Mouse (Mus musculus) kidney, embryonic 16.5 days (tissue): ENCODE results near the gene Adam23. TPM values are rescaled to one million over a fixed set of nuclear protein-coding genes. Genes with fewer than 3 reads are reported as not detected.

Experiments used
- ATAC-seq: fragments of 200-750 bp; cut with Nextera tagmentation; 2 replicates; pipeline ENCODE4 v1.8.0; 2017; ENCODE audit warnings: moderate TSS enrichment; ENCODE audit not compliant: low FRiP score, low TSS enrichment
- H3K27ac ChIP-seq: fragments of 300-500 bp; sonication (generic); 2 replicates; pipeline ENCODE4 v1.5.1; 2014; ENCODE audit warnings: low read length
- H3K27me3 ChIP-seq: fragments of 300-500 bp; sonication (generic); 2 replicates; pipeline ENCODE4 v1.6.1; 2014; ENCODE audit warnings: low read length, control low read depth, mixed read lengths; ENCODE audit not compliant: insufficient read depth
- H3K36me3 ChIP-seq: fragments of 300-500 bp; sonication (generic); 2 replicates; pipeline ENCODE4 v1.6.1; 2014; ENCODE audit warnings: low read length, control low read depth, mixed read lengths; ENCODE audit not compliant: insufficient read depth
- H3K4me1 ChIP-seq: fragments of 300-500 bp; sonication (generic); 2 replicates; pipeline ENCODE4 v1.6.1; 2014; ENCODE audit warnings: low read length, control low read depth, mixed read lengths; ENCODE audit not compliant: insufficient read depth
- H3K4me2 ChIP-seq: fragments of 300-500 bp; sonication (generic); replicated peaks from 2 replicates; pipeline ENCODE4 v1.6.1; 2014; ENCODE audit warnings: low read depth, low read length
- H3K4me3 ChIP-seq: fragments of 300-500 bp; sonication (generic); 2 replicates; pipeline ENCODE4 v1.5.1; 2014; ENCODE audit warnings: mild to moderate bottlenecking, low read length
- H3K9ac ChIP-seq: fragments of 300-500 bp; sonication (generic); replicated peaks from 2 replicates; pipeline ENCODE4 v1.6.1; 2014; ENCODE audit warnings: low read length
- H3K9me3 ChIP-seq: fragments of 300-500 bp; sonication (generic); 2 replicates; pipeline ENCODE4 v1.6.1; 2016; ENCODE audit warnings: low read length, control low read depth
- WGBS: fragments of 180-500 bp; shearing (Covaris S2); extraction: QIAGEN DNeasy Blood & Tissue Kit; methylation state at CpG from one replicate; pipeline ENCODE4 v1.1.7; 2014; 5-methylcytosine and 5-hydroxymethylcytosine counted together
- polyA plus RNA-seq: library from polyadenylated mRNA; unstranded; fragments of >200 nt; fragmentation: Nextera tagmentation; extraction: Ambion mirVana; gene quantifications from 2 replicates; pipeline ENCODE4 v1.2.1, GENCODE M21; 2015

The Adam23 gene
- polyA plus RNA-seq, 1 experiment from 2014 or later, result 1.6 TPM

- WGBS, result 71% methylated on average over 2 of the region's 2 CpGs
- Histone ChIP-seq H3K27me3 (no peaks in the 10 kb centered on the region), H3K4me2 (no peak overlapping the region), H3K4me1 (peaks cover 8% of the 10 kb centered on the region), H3K27ac (no peak overlapping the region), H3K9ac (no peak overlapping the region), H3K4me3 (no peak overlapping the region), H3K36me3 (no peaks in the 10 kb centered on the region), H3K9me3 (no peaks in the 10 kb centered on the region)
- no peak for ATAC-seq
Measured at GRCm38 (mm10) chr1:63442186-63442585, 3.5 kb upstream of the Adam23 start.

GRCm38 (mm10) chr1:63442616-63443015 is 3.1 kb upstream of the Adam23 start:
- no peaks in the 10 kb centered on the region for H3K36me3 ChIP-seq
- no peak overlapping the region for H3K27ac ChIP-seq

GRCm38 (mm10) chr1:63445149-63445609 is 512 bp upstream of the Adam23 start:
- Histone ChIP-seq H3K27me3 (peaks cover 13% of the 10 kb centered on the region), H3K4me1 (peaks cover 8% of the 10 kb centered on the region), H3K9ac (no peak overlapping the region), H3K27ac (no peak overlapping the region), H3K9me3 (no peaks in the 10 kb centered on the region), H3K4me3 (peak overlapping the region; percentile 68), H3K4me2 (peak overlapping the region; percentile 97), H3K36me3 (no peaks in the 10 kb centered on the region)
- ATAC-seq, result no peak
- 68% methylated on average over 10 of the region's 10 CpGs for WGBS

More at GRCm38 (mm10) chr1:63442616-63443015, 3.1 kb upstream of the Adam23 start:
- Histone ChIP-seq H3K4me3 (no peak overlapping the region), H3K9me3 (no peaks in the 10 kb centered on the region), H3K9ac (no peak overlapping the region), H3K4me1 (peaks cover 8% of the 10 kb centered on the region), H3K27me3 (no peaks in the 10 kb centered on the region), H3K4me2 (no peak overlapping the region)
- WGBS, result 64% methylated on average over 4 of the region's 4 CpGs
- no peak for ATAC-seq

GRCm38 (mm10) chr1:63446047-63446704 is 485 bp downstream of the Adam23 start:
- under 1% methylated on average over 41 of the region's 68 CpGs for WGBS
- no peaks in the 10 kb centered on the region for H3K36me3 ChIP-seq
- peak overlapping the region; percentile 97 for H3K4me2 ChIP-seq
- peak overlapping the region; percentile 68 for H3K9ac ChIP-seq
- H3K27me3 ChIP-seq, result peaks cover 13% of the 10 kb centered on the region
- H3K27ac ChIP-seq, result no peak overlapping the region
- peaks cover 8% of the 10 kb centered on the region for H3K4me1 ChIP-seq
- peak; percentile 83 for ATAC-seq
- H3K4me3 ChIP-seq, result peak overlapping the region; percentile 68
- H3K9me3 ChIP-seq, result no peaks in the 10 kb centered on the region

GRCm38 (mm10) chr1:63446721-63447120 is 1.0 kb downstream of the Adam23 start:
- no peak for ATAC-seq
- Histone ChIP-seq H3K9me3 (no peaks in the 10 kb centered on the region), H3K4me2 (peak overlapping the region; percentile 97), H3K4me3 (peak overlapping the region; percentile 68), H3K27me3 (peaks cover 13% of the 10 kb centered on the region), H3K4me1 (peaks cover 8% of the 10 kb centered on the region), H3K36me3 (no peaks in the 10 kb centered on the region), H3K27ac (no peak overlapping the region), H3K9ac (no peak overlapping the region; the same call in 1 of the 2 replicates)
- 73% methylated on average over 2 of the region's 2 CpGs for WGBS

GRCm38 (mm10) chr1:63450091-63450490 is 4.4 kb downstream of the Adam23 start:
- Histone ChIP-seq H3K4me1 (peaks cover 8% of the 10 kb centered on the region), H3K27me3 (peaks cover 13% of the 10 kb centered on the region), H3K27ac (no peak overlapping the region), H3K9ac (no peak overlapping the region), H3K4me2 (no peak overlapping the region), H3K36me3 (no peaks in the 10 kb centered on the region), H3K4me3 (no peak overlapping the region), H3K9me3 (no peaks in the 10 kb centered on the region)
- 86% methylated on average over 4 of the region's 4 CpGs for WGBS
- no peak for ATAC-seq

GRCm38 (mm10) chr1:63453332-63453887 is 7.7 kb downstream of the Adam23 start:
- Histone ChIP-seq H3K4me3 (no peak overlapping the region), H3K9ac (no peak overlapping the region), H3K27ac (no peak overlapping the region), H3K4me1 (no peaks in the 10 kb centered on the region), H3K9me3 (no peaks in the 10 kb centered on the region), H3K36me3 (no peaks in the 10 kb centered on the region), H3K27me3 (peaks cover 10% of the 10 kb centered on the region), H3K4me2 (no peak overlapping the region)
- WGBS, result 66% methylated on average over 5 of the region's 5 CpGs
- ATAC-seq, result no peak

GRCm38 (mm10) chr1:63457801-63458519 is 12.3 kb downstream of the Adam23 start:
- H3K4me1 ChIP-seq, result no peaks in the 10 kb centered on the region
- H3K27ac ChIP-seq, result no peak overlapping the region
- no peaks in the 10 kb centered on the region for H3K9me3 ChIP-seq
- no peak overlapping the region for H3K4me3 ChIP-seq
- WGBS, result 78% methylated on average over 8 of the region's 8 CpGs
- ATAC-seq, result no peak
- no peaks in the 10 kb centered on the region for H3K27me3 ChIP-seq
- H3K4me2 ChIP-seq, result no peak overlapping the region
- H3K9ac ChIP-seq, result no peak overlapping the region
- H3K36me3 ChIP-seq, result no peaks in the 10 kb centered on the region

GRCm38 (mm10) chr1:63459151-63459550 is 13.5 kb downstream of the Adam23 start:
- no peaks in the 10 kb centered on the region for H3K27me3 ChIP-seq
- ATAC-seq, result no peak
- 89% methylated on average over 3 of the region's 3 CpGs for WGBS

GRCm38 (mm10) chr1:63459926-63460325 is 14.2 kb downstream of the Adam23 start:
- H3K4me3 ChIP-seq, result no peak overlapping the region
- no peaks in the 10 kb centered on the region for H3K36me3 ChIP-seq
- H3K4me1 ChIP-seq, result no peaks in the 10 kb centered on the region
- no peak for ATAC-seq
- no peaks in the 10 kb centered on the region for H3K9me3 ChIP-seq
- H3K27me3 ChIP-seq, result no peaks in the 10 kb centered on the region
- H3K4me2 ChIP-seq, result no peak overlapping the region
- no peak overlapping the region for H3K27ac ChIP-seq
- 58% methylated on average over 6 of the region's 6 CpGs for WGBS
- no peak overlapping the region for H3K9ac ChIP-seq

More at GRCm38 (mm10) chr1:63459151-63459550, 13.5 kb downstream of the Adam23 start:
- Histone ChIP-seq H3K9me3 (no peaks in the 10 kb centered on the region), H3K4me2 (no peak overlapping the region), H3K4me3 (no peak overlapping the region), H3K9ac (no peak overlapping the region), H3K27ac (no peak overlapping the region), H3K36me3 (no peaks in the 10 kb centered on the region), H3K4me1 (no peaks in the 10 kb centered on the region)
